15 mouse cellular contexts compared by ENCODE assay signal in the genomic region with DNA sequence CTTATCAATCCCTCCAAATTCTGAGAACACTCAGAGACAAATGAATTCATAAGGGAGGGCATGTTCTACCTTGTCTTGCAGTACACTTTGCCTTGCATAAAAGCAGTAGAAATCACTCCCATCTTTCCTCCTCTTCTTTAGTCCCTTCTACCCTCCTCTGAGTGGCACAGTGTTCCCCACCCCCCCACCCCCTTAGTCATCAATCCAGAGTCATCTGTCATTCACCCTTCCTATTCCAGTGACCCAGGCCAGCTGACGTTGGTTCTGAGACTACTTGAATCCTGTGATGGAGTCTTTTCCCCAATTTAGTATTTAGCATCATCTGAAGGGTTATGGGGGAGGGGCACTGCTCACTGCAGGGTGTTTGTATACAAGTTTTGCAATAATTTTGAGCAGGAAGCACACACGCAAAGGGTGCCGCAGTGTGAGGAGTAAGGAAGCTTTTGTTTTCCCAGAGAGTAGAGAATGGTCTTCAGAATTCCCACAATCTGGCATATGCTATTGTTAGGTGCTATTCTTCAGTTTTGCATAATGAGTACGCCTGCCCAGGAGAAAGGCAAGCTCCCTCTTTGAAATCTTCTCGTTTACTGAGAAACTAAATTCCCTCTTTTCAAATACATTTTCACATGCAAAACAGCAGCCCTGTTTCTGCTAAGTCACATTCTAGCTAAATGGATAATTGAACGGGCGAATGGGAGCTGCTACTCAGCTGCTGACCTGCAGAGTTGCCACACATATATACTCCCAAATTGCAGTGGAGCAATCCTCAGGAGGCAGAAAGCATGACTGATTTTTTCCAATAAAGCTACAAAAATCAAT.
DNase-seq lines count a peak whose midpoint lies in the region; ATAC-seq and TF ChIP-seq lines count a peak whose summit lies in the region.
"Had no signal": no experiment of that assay in that cellular context is flagged by ENCODE, and none has a peak within 500 bp of the region (broad histone marks: within the 10 kb centered on the region; RNA-seq: fewer than 3 reads in every experiment).

No protein-coding gene starts in this region.

- no peaks in the 10 kb centered on the region for H3K36me3 ChIP-seq in hindbrain, embryonic 10.5 days
- no peaks in the 10 kb centered on the region for H3K36me3 ChIP-seq in midbrain, embryonic 12.5 days
- H3K36me3 ChIP-seq: liver, embryonic 12.5 days had no signal

- H3K4me1 ChIP-seq in hindbrain, embryonic 10.5 days (replicated peaks): peaks cover 37% of the 10 kb centered on the region
- H3K4me1 ChIP-seq in midbrain, embryonic 12.5 days: peaks cover 27% of the 10 kb centered on the region
- H3K4me1 ChIP-seq: liver, embryonic 12.5 days; megakaryocyte, embryonic 14.5 days had no signal

- no peak overlapping the region for H3K9ac ChIP-seq in midbrain, embryonic 12.5 days (replicated peaks)
- H3K9ac ChIP-seq: liver, embryonic 12.5 days had no signal

- intact Hi-C loops in left cerebral cortex, adult 2 months (cut with DNase I): no loop called here
- intact Hi-C loops in heart, postnatal 36 days (cut with DNase I): no loop called here

- H3K4me3 ChIP-seq in left cerebral cortex, adult 2 months: no peak overlapping the region
- H3K4me3 ChIP-seq in hindbrain, embryonic 10.5 days: no peak overlapping the region
- H3K4me3 ChIP-seq in midbrain, embryonic 12.5 days: no peak overlapping the region
- H3K4me3 ChIP-seq: liver, embryonic 12.5 days; megakaryocyte, embryonic 14.5 days had no signal

- no peak for TF ChIP-seq CTCF in left cerebral cortex, adult 2 months (IDR thresholded peaks at IDR 0.05)

- H3K9me3 ChIP-seq in hindbrain, embryonic 10.5 days: no peaks in the 10 kb centered on the region
- no peaks in the 10 kb centered on the region for H3K9me3 ChIP-seq in midbrain, embryonic 12.5 days
- H3K9me3 ChIP-seq: liver, embryonic 12.5 days had no signal

- ATAC-seq in midbrain, embryonic 12.5 days (ENCODE audit: low FRiP score, low read depth): peak; percentile 81
- no peak for ATAC-seq in inflammation-experienced regulatory T-cells, adult 6 months
- ATAC-seq: liver, embryonic 12.5 days; lung, postnatal 0 days had no signal

- no peaks in the 10 kb centered on the region for H3K27me3 ChIP-seq in hindbrain, embryonic 10.5 days (ENCODE audit: insufficient read depth, poor library complexity, severe bottlenecking)
- H3K27me3 ChIP-seq in midbrain, embryonic 12.5 days: no peaks in the 10 kb centered on the region
- H3K27me3 ChIP-seq: liver, embryonic 12.5 days; megakaryocyte, embryonic 14.5 days had no signal

- H3K4me2 ChIP-seq in midbrain, embryonic 12.5 days (replicated peaks): peak overlapping the region; percentile 29; the same call in 1 of the 2 replicates
- H3K4me2 ChIP-seq: liver, embryonic 12.5 days had no signal

- 28% methylated on average over 7 of the region's 7 CpGs for WGBS in hindbrain, embryonic 10.5 days
- WGBS in midbrain, embryonic 12.5 days: 13% methylated on average over 7 of the region's 7 CpGs

- H3K27ac ChIP-seq in left cerebral cortex, adult 2 months: peak overlapping the region; percentile 73
- H3K27ac ChIP-seq in hindbrain, embryonic 10.5 days: peak overlapping the region; percentile 71
- peak overlapping the region; percentile 70 for H3K27ac ChIP-seq in midbrain, embryonic 12.5 days (replicated peaks)
- H3K27ac ChIP-seq: liver, embryonic 12.5 days had no signal

- no peak for DNase-seq in left cerebral cortex, adult 2 months (ENCODE audit: extremely low spot score in 1 of 2, low spot score in 2 of 2)
- no peak for DNase-seq in left cerebral cortex, adult 18-20 months (ENCODE audit: low spot score in 2 of 2)
- DNase-seq in hindbrain, embryonic 10.5 days (ENCODE audit: low spot score): no peak
- no peak for DNase-seq in adrenal gland, adult (ENCODE audit: inconsistent age in 2 of 2, low spot score in 1 of 2)
- DNase-seq in heart, postnatal 36 days: no peak
- DNase-seq: adrenal gland, postnatal 25 days; heart, postnatal 14 days; kidney, adult 18-20 months; spleen, adult 18-20 months; thymus, postnatal 36 days had no signal
